Mouse (Mus musculus): ENCODE results near the gene Syt15. TPM values are rescaled to one million over a fixed set of nuclear protein-coding genes. Genes with fewer than 3 reads are reported as not detected.

Syt15 gene
- 10.6 and 13.1 TPM in 2 replicates for polyA plus RNA-seq (2012; rRNA removed)

DNA sequence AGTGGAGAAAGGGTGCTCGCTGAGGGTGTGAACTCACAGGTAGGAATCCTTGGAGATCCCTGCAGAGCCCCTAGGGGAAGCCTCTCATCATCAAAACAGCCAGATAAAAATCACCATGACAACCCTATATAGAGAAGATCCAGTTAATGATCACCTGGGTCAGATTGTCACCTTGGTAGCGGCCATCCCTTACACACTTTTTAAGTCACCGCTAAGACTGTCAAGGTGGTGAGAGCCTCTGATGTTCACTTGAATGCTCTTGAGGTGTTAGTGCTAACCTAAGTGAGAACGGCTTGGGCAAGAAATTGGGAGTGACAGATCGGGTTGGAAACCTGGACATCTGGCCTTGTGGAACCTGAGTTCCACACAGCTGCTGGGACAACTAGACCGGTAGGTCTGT lies at the start of gene Syt15:
TSS of gene Syt15 (plus strand) at position 301 of the 400 bp plus-strand sequence.

DNA sequence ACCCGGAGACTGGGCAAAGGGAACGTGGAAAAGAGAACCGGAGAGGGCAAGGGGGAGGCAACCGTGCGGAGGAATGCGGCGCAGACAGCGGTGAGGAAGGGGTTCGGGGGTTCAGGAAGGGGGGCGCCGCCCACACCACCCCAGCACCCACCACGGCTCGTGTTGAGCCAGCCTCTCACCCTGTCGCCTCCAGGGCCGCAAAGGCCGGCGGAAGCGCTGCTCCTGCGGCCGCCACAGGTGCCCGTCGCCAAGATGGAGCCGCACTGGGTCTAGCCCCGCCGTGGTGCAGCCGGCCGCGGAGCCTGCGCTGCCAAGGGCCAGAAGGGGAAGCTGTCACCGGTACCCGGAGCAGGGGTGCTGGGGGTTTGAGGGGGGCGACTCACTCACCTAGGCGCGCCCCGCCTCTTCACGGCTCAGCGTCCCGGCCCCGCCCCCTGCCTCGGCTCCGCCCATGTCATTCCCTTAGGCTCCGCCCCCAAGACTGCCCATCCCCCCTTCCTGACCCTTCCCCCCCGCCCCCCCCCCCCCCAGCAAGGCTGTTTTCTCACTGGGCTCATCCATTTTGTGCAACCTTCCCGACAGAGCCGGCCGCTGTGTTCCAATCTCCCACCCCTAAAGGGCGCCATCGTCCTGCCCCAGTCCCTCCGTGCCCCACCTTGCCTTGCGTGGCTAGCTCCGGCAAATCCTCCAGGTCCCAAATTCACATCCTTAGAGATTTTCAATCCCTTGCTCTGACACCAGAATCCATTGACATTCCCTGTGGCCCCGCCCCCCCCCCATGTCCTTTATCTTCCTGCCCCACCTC lies 18.0 kb upstream of the Syt15 start, which contains the start of gene Gprin2:
TSS of gene Gprin2 (minus strand) at position 423 of the 805 bp plus-strand sequence.

Other genes with a start within 250 kb of the Syt15 start
- gene Zfp488, start 240.8 kb upstream of the Syt15 start, polyA plus RNA-seq (2012; rRNA removed): not detected in 2 replicates
- not detected in 2 replicates for gene Gm30083, start 204.4 kb upstream of the Syt15 start, polyA plus RNA-seq (2012; rRNA removed)
- gene Gm5460, start 202.8 kb upstream of the Syt15 start, polyA plus RNA-seq (2012; rRNA removed): 0.32 and 0.37 TPM in 2 replicates
- not detected in 2 replicates for gene Antxrl, start 166.9 kb upstream of the Syt15 start, polyA plus RNA-seq (2012; rRNA removed)
- 14.1 and 14.6 TPM in 2 replicates for gene Anxa8, start 133.6 kb upstream of the Syt15 start, polyA plus RNA-seq (2012; rRNA removed)
- not detected in 2 replicates for gene A630023A22Rik, start 116.8 kb upstream of the Syt15 start, polyA plus RNA-seq (2012; rRNA removed)
- gene Npy4r, start 67.1 kb upstream of the Syt15 start, polyA plus RNA-seq (2012; rRNA removed): 0.07 and 0.24 TPM in 2 replicates
- 2.0 and 2.2 TPM in 2 replicates for gene Gprin2, start 17.9 kb upstream of the Syt15 start, polyA plus RNA-seq (2012; rRNA removed)
- 1.6 and 2.0 TPM in 2 replicates for gene Shld2, start 90.9 kb downstream of the Syt15 start, polyA plus RNA-seq (2012; rRNA removed)
- gene Glud1, start 91.1 kb downstream of the Syt15 start, polyA plus RNA-seq (2012; rRNA removed): 99.3 and 164 TPM in 2 replicates
- not detected in 2 replicates for gene Fam25c, start 135.8 kb downstream of the Syt15 start, polyA plus RNA-seq (2012; rRNA removed)
- gene Sncg, start 155.2 kb downstream of the Syt15 start, polyA plus RNA-seq (2012; rRNA removed): 37.2 and 42.6 TPM in 2 replicates
- 14.3 and 15.2 TPM in 2 replicates for gene Mmrn2, start 155.9 kb downstream of the Syt15 start, polyA plus RNA-seq (2012; rRNA removed)